Mouse (Mus musculus): ENCODE measurements at regions not wholly inside any gene's neighbourhood (a gene's known extent, or its start where the extent isn't known, plus 50 kb on each side); places are given as distances from the start of the nearest gene placed in this dataset.

DNA sequence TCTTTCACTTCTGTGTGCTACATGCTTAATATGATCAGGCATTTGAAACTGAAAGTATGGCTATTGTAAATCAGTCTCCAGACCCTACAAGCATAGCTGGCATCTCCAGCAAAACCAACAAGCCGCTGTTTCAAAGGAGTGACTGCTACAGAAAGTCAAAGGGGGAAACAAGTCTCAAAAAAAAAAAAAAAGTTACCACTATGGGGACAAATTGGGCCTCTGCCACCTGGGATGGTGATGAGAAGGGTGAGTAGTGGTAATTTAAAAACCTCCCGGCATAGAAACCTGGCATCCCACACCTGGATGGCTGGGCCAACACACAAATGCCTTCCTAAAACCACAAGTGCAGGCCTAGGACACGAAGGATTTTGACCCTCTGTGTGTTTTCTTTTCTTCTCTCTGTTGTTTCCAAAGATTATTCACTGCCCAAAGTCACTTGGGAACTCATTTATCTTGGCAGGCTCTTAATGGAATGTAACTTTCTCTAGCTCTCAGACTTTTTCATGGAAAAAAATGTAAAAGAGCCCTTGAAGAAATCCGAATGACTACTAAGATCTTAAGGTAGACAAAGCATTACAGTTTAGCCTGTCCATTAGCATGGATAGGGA lies 78.9 kb upstream of the Dlg1 start:
- Histone ChIP-seq H3K36me3 (ENCODE audit: control insufficient read depth) (no peaks in the 10 kb centered on the region), H3K27me3 (ENCODE audit: control insufficient read depth) (peaks cover 16% of the 10 kb centered on the region), H3K4me1 (ENCODE audit: control insufficient read depth) (peaks cover 21% of the 10 kb centered on the region), H3K4me3 (replicated peaks) (no peak overlapping the region), H3K9me3 (ENCODE audit: control insufficient read depth, low read length) (no peaks in the 10 kb centered on the region)
- no peak for TF ChIP-seq GATA1 (IDR thresholded peaks at IDR 0.05; ENCODE audit: low read length)
- no peak for TF ChIP-seq TAL1 (IDR thresholded peaks at IDR 0.05; ENCODE audit: low read length)

DNA sequence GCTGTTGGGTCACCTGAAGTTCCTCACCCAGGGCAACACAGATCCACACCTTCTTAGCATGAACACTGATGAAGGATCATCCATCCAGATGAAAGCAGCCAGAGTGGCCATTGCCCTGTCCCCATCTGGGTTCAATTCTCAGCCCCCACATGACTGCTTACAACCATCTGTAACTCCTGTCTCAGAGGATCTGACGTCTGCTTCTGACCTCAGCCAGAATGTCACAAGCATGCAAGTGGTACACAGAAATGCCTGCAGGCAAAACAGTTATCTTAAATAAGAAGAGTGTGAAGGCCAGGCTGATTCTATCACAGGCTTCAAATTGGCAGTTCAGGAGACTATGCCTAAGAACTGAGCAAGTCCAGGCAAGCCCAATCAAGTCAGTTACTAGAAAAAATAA lies 76.2 kb upstream of the Dlg1 start:
- TF ChIP-seq TAL1 (IDR thresholded peaks at IDR 0.05; ENCODE audit: low read length) (no peak), GATA1 (IDR thresholded peaks at IDR 0.05; ENCODE audit: low read length) (no peak)
- Histone ChIP-seq H3K36me3 (ENCODE audit: control insufficient read depth) (no peaks in the 10 kb centered on the region), H3K4me1 (ENCODE audit: control insufficient read depth) (peaks cover 32% of the 10 kb centered on the region), H3K27me3 (ENCODE audit: control insufficient read depth) (peaks cover 10% of the 10 kb centered on the region), H3K9me3 (ENCODE audit: control insufficient read depth, low read length) (no peaks in the 10 kb centered on the region), H3K4me3 (replicated peaks) (no peak overlapping the region)

DNA sequence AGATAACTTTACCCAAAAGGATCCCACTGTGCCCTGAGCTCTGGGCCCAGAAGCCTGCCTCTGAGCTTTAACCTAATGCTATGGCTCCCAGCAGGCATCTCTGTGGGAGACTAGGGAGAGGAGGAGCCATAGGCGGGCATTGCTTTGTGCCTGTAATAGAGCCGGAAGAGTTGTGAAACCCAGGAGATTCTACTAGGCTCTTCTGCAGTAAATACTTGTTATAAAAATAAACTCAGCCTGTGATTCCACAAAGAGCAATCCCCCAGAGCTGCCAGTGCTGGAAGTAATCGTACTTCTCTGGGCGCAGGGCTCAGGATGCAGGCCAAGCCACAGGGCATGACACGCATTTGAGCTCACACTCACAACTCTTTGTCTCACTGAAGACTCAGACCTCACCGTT lies 73.7 kb upstream of the Dlg1 start:
- TF ChIP-seq TAL1 (IDR thresholded peaks at IDR 0.05; ENCODE audit: low read length), result no peak
- no peak for TF ChIP-seq GATA1 (IDR thresholded peaks at IDR 0.05; ENCODE audit: low read length)
- H3K27me3 ChIP-seq (ENCODE audit: control insufficient read depth), result peaks cover 7% of the 10 kb centered on the region
- H3K36me3 ChIP-seq (ENCODE audit: control insufficient read depth), result no peaks in the 10 kb centered on the region
- H3K4me3 ChIP-seq (replicated peaks), result no peak overlapping the region
- H3K4me1 ChIP-seq (ENCODE audit: control insufficient read depth), result peaks cover 53% of the 10 kb centered on the region
- no peaks in the 10 kb centered on the region for H3K9me3 ChIP-seq (ENCODE audit: control insufficient read depth, low read length)

DNA sequence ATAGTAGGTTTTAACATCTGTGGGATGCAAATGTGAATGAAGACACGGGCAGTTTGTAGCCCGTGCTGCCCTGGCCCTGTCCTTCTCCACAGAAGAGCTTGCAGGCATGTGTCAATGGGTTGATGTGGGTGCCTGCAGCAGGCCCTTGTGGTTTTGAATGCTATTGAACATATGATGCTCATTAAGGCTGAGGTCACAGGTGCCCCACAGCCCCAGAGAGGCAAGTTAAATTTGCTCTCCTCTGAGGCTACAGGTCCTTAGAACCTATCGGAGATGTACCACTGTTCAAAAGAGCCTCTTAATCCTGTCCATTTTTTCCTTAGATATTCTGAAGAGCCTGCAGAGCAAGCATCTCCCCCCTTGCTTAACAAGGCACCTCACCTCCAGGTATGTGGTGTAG lies 71.7 kb upstream of the Dlg1 start:
- Histone ChIP-seq H3K9me3 (ENCODE audit: control insufficient read depth, low read length) (no peaks in the 10 kb centered on the region), H3K36me3 (ENCODE audit: control insufficient read depth) (no peaks in the 10 kb centered on the region), H3K4me3 (replicated peaks) (no peak overlapping the region), H3K27me3 (ENCODE audit: control insufficient read depth) (no peaks in the 10 kb centered on the region; the same call in 1 of the 2 replicates), H3K4me1 (ENCODE audit: control insufficient read depth) (peaks cover 53% of the 10 kb centered on the region)
- TF ChIP-seq GATA1 (IDR thresholded peaks at IDR 0.05; ENCODE audit: low read length) (no peak), TAL1 (IDR thresholded peaks at IDR 0.05; ENCODE audit: low read length) (no peak)

DNA sequence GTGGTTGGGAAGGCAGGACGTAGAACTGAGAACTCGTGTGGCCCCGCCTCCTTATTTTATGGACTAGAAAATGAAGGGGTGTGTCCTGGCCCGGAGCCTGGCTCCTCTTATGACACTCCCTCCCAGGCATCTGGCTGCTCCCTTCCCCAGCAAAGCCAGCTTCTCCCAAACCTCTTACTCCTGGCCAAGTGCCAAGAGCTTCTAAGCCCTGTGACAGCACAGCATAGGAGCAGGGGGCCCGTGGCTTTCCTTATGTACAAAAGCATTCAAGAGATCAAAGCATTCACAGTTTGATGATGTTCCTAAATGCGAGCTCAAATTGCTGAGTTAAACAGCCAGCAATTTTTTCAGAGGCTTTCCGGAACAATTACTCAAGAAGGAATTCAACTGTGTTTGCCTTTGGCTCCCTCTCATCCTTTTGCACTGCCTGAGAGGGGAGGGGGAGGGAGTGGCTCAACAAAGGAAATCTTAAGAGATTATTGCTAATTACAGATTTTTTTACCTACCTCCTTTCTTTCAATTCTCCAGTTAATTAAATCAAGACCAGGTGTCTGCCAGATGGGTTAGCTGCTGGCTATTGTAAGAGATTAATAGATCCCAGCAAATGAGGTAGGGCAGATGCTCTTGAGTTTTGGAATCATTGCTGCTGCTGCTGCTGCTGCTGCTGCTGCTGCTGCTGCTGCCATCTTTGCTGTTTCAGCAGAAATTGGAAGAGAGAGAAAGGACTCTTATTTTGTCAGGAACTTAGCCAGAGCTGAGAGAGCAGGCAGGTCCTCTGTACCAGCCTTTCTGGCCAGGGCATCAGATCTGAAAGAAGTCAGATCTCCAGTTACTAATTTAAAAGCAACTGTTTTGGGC lies 71.0 kb upstream of the Dlg1 start:
- TF ChIP-seq TAL1 (IDR thresholded peaks at IDR 0.05; ENCODE audit: low read length) (no peak), GATA1 (IDR thresholded peaks at IDR 0.05; ENCODE audit: low read length) (no peak)
- H3K36me3 ChIP-seq (ENCODE audit: control insufficient read depth), result no peaks in the 10 kb centered on the region
- peaks cover 51% of the 10 kb centered on the region for H3K4me1 ChIP-seq (ENCODE audit: control insufficient read depth)
- H3K27me3 ChIP-seq (ENCODE audit: control insufficient read depth), result no peaks in the 10 kb centered on the region
- H3K4me3 ChIP-seq (replicated peaks), result no peak overlapping the region
- no peaks in the 10 kb centered on the region for H3K9me3 ChIP-seq (ENCODE audit: control insufficient read depth, low read length)

DNA sequence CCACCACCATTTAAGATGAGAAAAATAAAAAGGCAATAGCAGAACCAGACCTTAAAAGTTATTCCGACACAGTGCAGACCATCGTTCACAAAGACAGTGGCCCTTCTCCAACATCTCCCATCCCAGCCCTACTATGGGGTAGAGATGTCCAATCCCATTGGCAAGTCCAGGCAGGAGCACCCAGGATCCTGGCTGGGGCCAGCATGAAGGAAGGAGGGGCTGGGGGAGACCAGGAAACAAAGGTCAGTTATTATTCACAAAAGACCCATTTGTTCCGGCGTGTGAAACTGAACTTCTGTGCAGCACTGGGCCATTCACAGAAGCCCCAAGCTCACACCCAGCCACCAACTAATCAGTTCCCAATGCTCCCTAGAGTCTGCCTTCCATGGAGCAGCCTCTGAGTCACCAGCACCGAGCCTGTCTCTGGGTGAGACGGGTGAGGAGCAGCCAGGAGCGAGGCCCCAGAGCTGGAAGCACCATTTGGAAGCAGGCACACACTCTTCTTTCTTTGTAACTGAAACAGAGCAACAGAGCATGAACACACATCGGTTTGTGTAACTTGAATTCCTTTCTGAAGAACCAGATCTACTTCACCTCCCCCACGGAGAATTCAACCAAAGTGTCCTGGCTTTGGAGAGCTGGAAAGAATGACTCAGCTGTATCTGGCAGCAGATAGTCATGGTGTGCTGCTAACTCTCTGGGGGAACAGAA lies 70.1 kb upstream of the Dlg1 start:
- Histone ChIP-seq H3K36me3 (ENCODE audit: control insufficient read depth) (no peaks in the 10 kb centered on the region), H3K9me3 (ENCODE audit: control insufficient read depth, low read length) (no peaks in the 10 kb centered on the region), H3K4me1 (ENCODE audit: control insufficient read depth) (peaks cover 52% of the 10 kb centered on the region), H3K4me3 (replicated peaks) (no peak overlapping the region), H3K27me3 (ENCODE audit: control insufficient read depth) (no peaks in the 10 kb centered on the region)
- no peak for TF ChIP-seq GATA1 (IDR thresholded peaks at IDR 0.05; ENCODE audit: low read length)
- no peak for TF ChIP-seq TAL1 (IDR thresholded peaks at IDR 0.05; ENCODE audit: low read length)

DNA sequence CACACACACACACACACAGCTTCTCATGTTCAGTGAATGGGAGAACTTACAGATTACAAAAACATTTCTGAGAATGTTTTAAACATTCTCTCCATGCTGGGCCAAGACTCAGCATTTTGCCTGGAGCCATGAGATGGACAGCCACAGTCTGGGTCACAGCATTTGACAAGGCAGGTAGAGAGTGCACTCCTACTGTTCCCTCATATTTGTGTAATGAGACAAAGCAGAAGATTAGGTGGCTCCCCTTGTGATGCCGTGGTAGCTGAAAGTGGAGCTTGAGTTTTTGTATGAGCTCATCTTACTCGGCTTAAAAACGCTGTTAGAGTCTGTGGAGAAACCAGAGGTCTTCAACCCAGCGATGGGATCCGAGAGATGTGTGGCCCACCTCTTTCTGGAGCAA lies 65.3 kb upstream of the Dlg1 start:
- Histone ChIP-seq H3K4me3 (replicated peaks) (peak overlapping the region; percentile 44), H3K36me3 (ENCODE audit: control insufficient read depth) (no peaks in the 10 kb centered on the region), H3K27me3 (ENCODE audit: control insufficient read depth) (peaks cover 8% of the 10 kb centered on the region), H3K4me1 (ENCODE audit: control insufficient read depth) (peaks cover 66% of the 10 kb centered on the region), H3K9me3 (ENCODE audit: control insufficient read depth, low read length) (no peaks in the 10 kb centered on the region)
- TF ChIP-seq TAL1 (IDR thresholded peaks at IDR 0.05; ENCODE audit: low read length), result no peak
- TF ChIP-seq GATA1 (IDR thresholded peaks at IDR 0.05; ENCODE audit: low read length), result no peak

DNA sequence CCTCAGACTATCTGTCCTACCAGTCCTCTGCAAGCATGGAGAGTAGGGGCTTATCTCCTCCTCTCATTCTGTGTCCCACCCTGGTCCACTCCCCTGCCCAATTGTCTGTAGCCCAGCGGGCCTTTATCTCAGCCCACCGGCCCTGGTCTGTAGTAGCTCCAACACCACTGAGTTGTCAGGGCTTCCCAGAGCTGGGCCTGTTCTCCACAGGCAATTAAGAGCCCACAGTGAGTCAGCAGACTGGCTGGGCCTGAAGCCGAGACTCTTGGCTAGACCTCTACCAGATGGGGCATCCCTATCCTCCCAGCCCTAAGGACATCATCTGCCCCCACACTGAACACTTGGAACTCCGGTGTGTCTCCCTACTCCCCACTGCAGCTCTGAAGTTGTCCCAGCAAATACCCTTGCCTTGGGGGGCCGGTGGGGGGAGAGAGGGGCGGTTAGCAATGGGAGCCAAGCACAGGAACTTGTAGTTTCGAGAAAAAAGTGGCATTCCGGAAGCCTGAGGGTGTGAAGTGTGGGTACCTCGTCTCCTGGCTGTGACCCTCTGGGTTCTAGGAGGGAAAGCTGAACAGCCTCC lies 64.7 kb upstream of the Dlg1 start:
- Histone ChIP-seq H3K4me3 (replicated peaks) (peak overlapping the region; percentile 44), H3K36me3 (ENCODE audit: control insufficient read depth) (no peaks in the 10 kb centered on the region), H3K27me3 (ENCODE audit: control insufficient read depth) (peaks cover 11% of the 10 kb centered on the region), H3K4me1 (ENCODE audit: control insufficient read depth) (peaks cover 63% of the 10 kb centered on the region), H3K9me3 (ENCODE audit: control insufficient read depth, low read length) (no peaks in the 10 kb centered on the region)
- TF ChIP-seq TAL1 (IDR thresholded peaks at IDR 0.05; ENCODE audit: low read length), result peak; percentile 76
- peak; percentile 67 for TF ChIP-seq GATA1 (IDR thresholded peaks at IDR 0.05; ENCODE audit: low read length)

DNA sequence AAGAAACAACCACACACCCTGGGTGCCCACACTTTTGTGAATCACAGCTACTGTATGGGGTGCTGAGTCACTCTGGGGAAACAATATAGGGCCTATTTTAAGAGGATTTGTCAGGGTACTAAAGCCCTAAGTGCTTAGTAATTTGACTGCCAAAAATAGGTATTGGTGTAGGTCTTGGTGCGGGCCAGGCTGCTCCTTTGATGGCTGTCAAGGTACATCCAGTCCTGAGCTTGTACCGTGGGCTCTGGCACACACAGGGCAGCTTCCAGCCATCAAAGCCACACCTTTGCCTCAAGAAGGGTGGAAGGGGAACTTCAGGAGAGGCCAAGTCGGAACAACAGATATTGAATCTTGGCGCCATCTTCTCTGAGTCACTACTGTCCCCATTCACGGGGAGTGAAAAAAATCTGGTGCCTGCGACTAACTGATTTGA lies 64.2 kb upstream of the Dlg1 start:
- no peaks in the 10 kb centered on the region for H3K9me3 ChIP-seq (ENCODE audit: control insufficient read depth, low read length)
- H3K4me1 ChIP-seq (ENCODE audit: control insufficient read depth), result peaks cover 60% of the 10 kb centered on the region
- no peaks in the 10 kb centered on the region for H3K36me3 ChIP-seq (ENCODE audit: control insufficient read depth)
- TF ChIP-seq GATA1 (IDR thresholded peaks at IDR 0.05; ENCODE audit: low read length) (no peak), TAL1 (IDR thresholded peaks at IDR 0.05; ENCODE audit: low read length) (no peak)
- H3K4me3 ChIP-seq (replicated peaks), result peak overlapping the region; percentile 44
- H3K27me3 ChIP-seq (ENCODE audit: control insufficient read depth), result peaks cover 14% of the 10 kb centered on the region

All from erythroblast, embryonic 14.5 days (primary cell).